Mouse (Mus musculus) midbrain, embryonic 13.5 days (tissue): ENCODE measurements around the gene Doc2g. TPM values are rescaled to one million over a fixed set of nuclear protein-coding genes. Genes with fewer than 3 reads are reported as not detected.
"Not testable (repeated sequence)": the region's sequence is repeated elsewhere in the genome, so short reads cannot be mapped to it uniquely, and the experiment has no call there.

Source experiments
- ATAC-seq: fragments of 200-750 bp; cut with Nextera tagmentation; 2 replicates; pipeline ENCODE4 v1.8.0; 2017; ENCODE audit warnings: mild to moderate bottlenecking, moderate TSS enrichment, moderate library complexity
- H3K27ac ChIP-seq: fragments of 300-500 bp; sonication (generic); 2 replicates; pipeline ENCODE4 v1.5.1; 2015; ENCODE audit warnings: inconsistent platforms, mild to moderate bottlenecking, moderate library complexity
- H3K27me3 ChIP-seq: fragments of 300-500 bp; sonication (generic); 2 replicates; pipeline ENCODE4 v1.6.1; 2015; ENCODE audit warnings: mild to moderate bottlenecking, inconsistent platforms
- H3K36me3 ChIP-seq: fragments of 300-500 bp; sonication (generic); 2 replicates; pipeline ENCODE4 v1.6.1; 2015; ENCODE audit warnings: mild to moderate bottlenecking, inconsistent platforms
- H3K4me1 ChIP-seq: fragments of 300-500 bp; sonication (generic); replicated peaks from 2 replicates; pipeline ENCODE4 v1.6.1; 2015; ENCODE audit warnings: inconsistent platforms
- H3K4me2 ChIP-seq: fragments of 300-500 bp; sonication (generic); replicated peaks from 2 replicates; pipeline ENCODE4 v1.6.1; 2015; ENCODE audit warnings: moderate library complexity, mild to moderate bottlenecking, inconsistent platforms
- H3K4me3 ChIP-seq: fragments of 300-500 bp; sonication (generic); replicated peaks from 2 replicates; pipeline ENCODE4 v1.5.1; 2015; ENCODE audit warnings: mild to moderate bottlenecking, inconsistent platforms
- H3K9ac ChIP-seq: fragments of 300-500 bp; sonication (generic); replicated peaks from 2 replicates; pipeline ENCODE4 v1.6.1; 2015; ENCODE audit warnings: mild to moderate bottlenecking, inconsistent platforms
- H3K9me3 ChIP-seq: fragments of 300-500 bp; sonication (generic); 2 replicates; pipeline ENCODE4 v1.6.1; 2016; ENCODE audit warnings: mild to moderate bottlenecking, inconsistent platforms
- WGBS: fragments of 180-500 bp; shearing (Covaris S2); methylation state at CpG from one replicate; pipeline ENCODE4 v1.1.7; 2015; 5-methylcytosine and 5-hydroxymethylcytosine counted together
- polyA plus RNA-seq: library from polyadenylated mRNA; unstranded; fragments of >200 nt; fragmentation: Nextera tagmentation; extraction: Ambion mirVana; gene quantifications from 2 replicates; pipeline ENCODE4 v1.2.1, GENCODE M21; 2015

The Doc2g gene
- polyA plus RNA-seq: 5.1 and 7.8 TPM in 2 replicates

- H3K27me3 ChIP-seq: peaks cover 3% of the 10 kb centered on the region; the same call in 1 of the 2 replicates
- peak within 1 kb of the TSS; percentile 88; the same call in 1 of the 2 replicates for H3K9ac ChIP-seq
- H3K4me3 ChIP-seq: no peak within 1 kb of the TSS
- no peak within 1 kb of the TSS for H3K27ac ChIP-seq
- no peaks in the 10 kb centered on the region for H3K9me3 ChIP-seq
- no peak within 1 kb of the TSS for H3K4me2 ChIP-seq
- peaks cover 19% of the 10 kb centered on the region for H3K4me1 ChIP-seq
- WGBS: 95% methylated on average over 1 of the region's 1 CpGs
- no peak for ATAC-seq
- peaks cover 34% of the 10 kb centered on the region for H3K36me3 ChIP-seq
Observed at GRCm38 (mm10) chr19:4003112-4003511, at the start of gene Doc2g. Doc2g (plus strand) TSS chr19:4003313.

GRCm38 (mm10) chr19:3955033-3955432, 48.1 kb upstream of the Doc2g start:
- Histone ChIP-seq H3K4me1 (no peaks in the 10 kb centered on the region), H3K9me3 (no peaks in the 10 kb centered on the region), H3K27me3 (0 out of 2 replicates have a peak, but pooled peaks cover 3% of the 10 kb centered on the region), H3K9ac (no peak overlapping the region), H3K27ac (no peak overlapping the region), H3K36me3 (no peaks in the 10 kb centered on the region), H3K4me3 (no peak overlapping the region), H3K4me2 (no peak overlapping the region)
- ATAC-seq: no peak
- 73% methylated on average over 3 of the region's 3 CpGs for WGBS

- H3K36me3 ChIP-seq: no peaks in the 10 kb centered on the region
- no peaks in the 10 kb centered on the region for H3K9me3 ChIP-seq
- no peaks in the 10 kb centered on the region for H3K4me1 ChIP-seq
- H3K27ac ChIP-seq: no peak overlapping the region
- no peak overlapping the region for H3K9ac ChIP-seq
- no peak overlapping the region for H3K4me2 ChIP-seq
- WGBS: 60% methylated on average over 4 of the region's 4 CpGs
- ATAC-seq: no peak
- H3K4me3 ChIP-seq: no peak overlapping the region
- H3K27me3 ChIP-seq: 0 out of 2 replicates have a peak, but pooled peaks cover 3% of the 10 kb centered on the region
Observed at GRCm38 (mm10) chr19:3955804-3956203, 47.3 kb upstream of the Doc2g start.

- H3K36me3 ChIP-seq, ATAC-seq, H3K9ac ChIP-seq, H3K27me3 ChIP-seq, H3K4me3 ChIP-seq, H3K27ac ChIP-seq, H3K9me3 ChIP-seq, H3K4me2 ChIP-seq, H3K4me1 ChIP-seq: not testable (repeated sequence)
- 83% methylated on average over 5 of the region's 5 CpGs for WGBS
Observed at GRCm38 (mm10) chr19:3957296-3958036, 45.6 kb upstream of the Doc2g start.

GRCm38 (mm10) chr19:3958470-3958869, 44.6 kb upstream of the Doc2g start, which contains the start of gene Aldh3b3:
Aldh3b3 (plus strand) TSS chr19:3958645.
- ATAC-seq: no peak
- Histone ChIP-seq H3K27ac (no peak within 1 kb of the TSS), H3K4me1 (no peaks in the 10 kb centered on the region), H3K36me3 (no peaks in the 10 kb centered on the region), H3K4me3 (no peak within 1 kb of the TSS), H3K9ac (no peak within 1 kb of the TSS), H3K27me3 (0 out of 2 replicates have a peak, but pooled peaks cover 3% of the 10 kb centered on the region), H3K4me2 (no peak within 1 kb of the TSS), H3K9me3 (no peaks in the 10 kb centered on the region)
- 79% methylated on average over 4 of the region's 4 CpGs for WGBS

- H3K36me3 ChIP-seq: no peaks in the 10 kb centered on the region
- no peak for ATAC-seq
- H3K27me3 ChIP-seq: 0 out of 2 replicates have a peak, but pooled peaks cover 3% of the 10 kb centered on the region
- no peak overlapping the region for H3K27ac ChIP-seq
- H3K4me1 ChIP-seq: no peaks in the 10 kb centered on the region
- no peak overlapping the region for H3K4me3 ChIP-seq
- no peak overlapping the region for H3K4me2 ChIP-seq
- H3K9me3 ChIP-seq: no peaks in the 10 kb centered on the region
- no peak overlapping the region for H3K9ac ChIP-seq
Observed at GRCm38 (mm10) chr19:3959030-3959429, 44.1 kb upstream of the Doc2g start.

GRCm38 (mm10) chr19:3960211-3960610, 42.9 kb upstream of the Doc2g start:
- H3K4me2 ChIP-seq: no peak overlapping the region
- ATAC-seq: no peak
- no peaks in the 10 kb centered on the region for H3K9me3 ChIP-seq
- H3K27ac ChIP-seq: no peak overlapping the region
- H3K36me3 ChIP-seq: no peaks in the 10 kb centered on the region
- WGBS: 88% methylated on average over 5 of the region's 5 CpGs
- H3K4me1 ChIP-seq: no peaks in the 10 kb centered on the region
- no peak overlapping the region for H3K9ac ChIP-seq
- no peak overlapping the region for H3K4me3 ChIP-seq
- 0 out of 2 replicates have a peak, but pooled peaks cover 3% of the 10 kb centered on the region for H3K27me3 ChIP-seq

- H3K9ac ChIP-seq, H3K27me3 ChIP-seq, H3K27ac ChIP-seq, H3K36me3 ChIP-seq, H3K4me1 ChIP-seq, H3K4me2 ChIP-seq, H3K9me3 ChIP-seq, H3K4me3 ChIP-seq, ATAC-seq: not testable (repeated sequence)
- 85% methylated on average over 6 of the region's 6 CpGs for WGBS
Observed at GRCm38 (mm10) chr19:3961805-3962204, 41.3 kb upstream of the Doc2g start.

- H3K27ac ChIP-seq: no peak overlapping the region
- no peaks in the 10 kb centered on the region for H3K36me3 ChIP-seq
- no peaks in the 10 kb centered on the region for H3K27me3 ChIP-seq
- H3K9me3 ChIP-seq: no peaks in the 10 kb centered on the region
- H3K4me3 ChIP-seq: no peak overlapping the region
- H3K9ac ChIP-seq: no peak overlapping the region
- ATAC-seq: no peak
- 17% methylated on average over 2 of the region's 2 CpGs for WGBS
- H3K4me2 ChIP-seq: no peak overlapping the region
- no peaks in the 10 kb centered on the region for H3K4me1 ChIP-seq
Observed at GRCm38 (mm10) chr19:3962469-3962868, 40.6 kb upstream of the Doc2g start.

GRCm38 (mm10) chr19:3964030-3964429, 39.1 kb upstream of the Doc2g start:
- Histone ChIP-seq H3K9ac (no peak overlapping the region), H3K4me3 (no peak overlapping the region), H3K36me3 (no peaks in the 10 kb centered on the region), H3K4me1 (no peaks in the 10 kb centered on the region), H3K4me2 (no peak overlapping the region), H3K27me3 (no peaks in the 10 kb centered on the region), H3K9me3 (no peaks in the 10 kb centered on the region), H3K27ac (no peak overlapping the region)
- 76% methylated on average over 4 of the region's 4 CpGs for WGBS
- no peak for ATAC-seq

GRCm38 (mm10) chr19:3966330-3967075, 36.6 kb upstream of the Doc2g start:
- no peaks in the 10 kb centered on the region for H3K27me3 ChIP-seq
- no peak for ATAC-seq
- no peak overlapping the region for H3K9ac ChIP-seq
- no peak overlapping the region for H3K4me2 ChIP-seq
- no peaks in the 10 kb centered on the region for H3K36me3 ChIP-seq
- 72% methylated on average over 11 of the region's 11 CpGs for WGBS
- H3K27ac ChIP-seq: no peak overlapping the region
- H3K4me1 ChIP-seq: no peaks in the 10 kb centered on the region
- no peak overlapping the region for H3K4me3 ChIP-seq
- H3K9me3 ChIP-seq: no peaks in the 10 kb centered on the region

GRCm38 (mm10) chr19:3967258-3967657, 35.9 kb upstream of the Doc2g start:
- Histone ChIP-seq H3K27ac (no peak overlapping the region), H3K4me1 (no peaks in the 10 kb centered on the region), H3K9ac (no peak overlapping the region), H3K27me3 (no peaks in the 10 kb centered on the region), H3K36me3 (no peaks in the 10 kb centered on the region), H3K4me3 (no peak overlapping the region), H3K4me2 (no peak overlapping the region), H3K9me3 (no peaks in the 10 kb centered on the region)
- 63% methylated on average over 3 of the region's 3 CpGs for WGBS
- no peak for ATAC-seq
